Mouse (Mus musculus) kidney, adult 2 months (tissue): ENCODE results near the gene Hipk2.

Experiments
- CTCF ChIP-seq: fragments of 200-500 bp; conservative IDR thresholded peaks from 2 replicates; pipeline ENCODE4 v1.5.1; 2011; ENCODE audit warnings: low read depth, mild to moderate bottlenecking, control low read depth, low read length, moderate library complexity, mixed read lengths; ENCODE audit not compliant: insufficient read depth, insufficient read length
- POLR2A ChIP-seq: fragments of 200-500 bp; IDR thresholded peaks from one replicate; pipeline ENCODE4 v1.6.1; 2011; ENCODE audit warnings: low read depth, low read length, control low read depth

GRCm38 (mm10) chr6:38730169-38731146, 145.5 kb downstream of the Hipk2 start:
- TF ChIP-seq CTCF (no peak), POLR2A (no peak)
